11 mouse cellular contexts compared by ENCODE assay signal in the genomic region with DNA sequence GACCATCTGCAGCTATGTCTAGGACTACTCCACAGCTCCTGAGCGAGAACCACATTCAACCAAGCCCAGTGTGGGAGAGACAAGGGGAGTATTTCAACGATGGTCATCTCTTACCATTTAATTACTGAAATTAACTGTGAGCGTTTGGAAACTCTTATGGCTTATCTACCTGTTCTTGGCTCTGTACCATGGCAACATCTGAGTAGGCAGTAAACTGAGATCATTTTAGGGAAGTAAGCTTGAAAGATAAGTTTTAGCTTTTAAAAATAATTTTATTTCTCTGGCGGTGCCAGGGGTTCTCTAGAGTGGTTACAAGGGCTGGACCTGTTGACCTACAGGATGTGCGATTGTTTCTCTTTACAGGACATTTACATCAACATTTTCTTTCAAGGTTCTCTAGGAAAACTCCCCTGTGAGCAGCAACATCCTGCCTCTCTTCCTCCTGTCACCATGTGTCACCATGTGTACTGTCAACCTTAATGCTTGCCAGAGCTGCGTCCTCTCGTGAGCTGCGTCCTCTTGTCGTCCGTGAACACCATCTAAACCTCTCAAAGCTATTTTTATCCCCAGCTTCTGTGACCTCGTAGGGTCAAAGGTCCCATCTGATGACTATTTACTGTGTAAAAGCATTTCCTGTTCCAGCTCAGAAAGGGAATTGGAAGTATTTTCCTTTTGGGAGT. TPM values are rescaled to one million over a fixed set of nuclear protein-coding genes. Genes with fewer than 3 reads are reported as not detected.
DNase-seq lines count a peak whose midpoint lies in the region; ATAC-seq and TF ChIP-seq lines count a peak whose summit lies in the region.
"Had no signal": no experiment of that assay in that cellular context is flagged by ENCODE, and none has a peak within 500 bp of the region (broad histone marks: within the 10 kb centered on the region; RNA-seq: fewer than 3 reads in every experiment).

No protein-coding gene starts in this region.

- no peak for ATAC-seq in lung, embryonic 14.5 days (ENCODE audit: insufficient read depth)
- ATAC-seq: hindbrain, embryonic 16.5 days; midbrain, embryonic 16.5 days had no signal

- DNase-seq in lung, embryonic 14.5 days: peak; percentile 49
- no peak for DNase-seq in lung, postnatal 14 days
- DNase-seq in heart, adult 9 months (ENCODE audit: low spot score in 2 of 2): peak; percentile 48 to 51
- peak; percentile 54 to 58 for DNase-seq in kidney, postnatal 25 days
- DNase-seq in cerebellum, postnatal 36 days: no peak
- DNase-seq in right cerebral cortex, postnatal 4 days: no peak
- DNase-seq in adrenal gland, postnatal 14 days: no peak
- DNase-seq: cerebellum, adult 18-20 months had no signal

- no peak overlapping the region for H3K27ac ChIP-seq in lung, embryonic 14.5 days (ENCODE audit: low read depth)
- H3K27ac ChIP-seq: liver, embryonic 14.5 days had no signal

- no peaks in the 10 kb centered on the region for H3K9me3 ChIP-seq in lung, embryonic 14.5 days (ENCODE audit: low read depth, low read length)

- no peaks in the 10 kb centered on the region for H3K27me3 ChIP-seq in lung, embryonic 14.5 days (ENCODE audit: insufficient read depth, low read length)

- no peak overlapping the region for H3K4me2 ChIP-seq in lung, embryonic 14.5 days

- no peaks in the 10 kb centered on the region for H3K36me3 ChIP-seq in lung, embryonic 14.5 days (ENCODE audit: insufficient read depth)

- H3K4me3 ChIP-seq in lung, embryonic 14.5 days (ENCODE audit: low read depth, low read length): no peak overlapping the region

- TF ChIP-seq CTCF in lung, embryonic 14.5 days (IDR thresholded peaks at IDR 0.05; ENCODE audit: low read depth): no peak

- peaks cover 4% of the 10 kb centered on the region; the same call in 1 of the 2 replicates for H3K4me1 ChIP-seq in lung, embryonic 14.5 days (ENCODE audit: insufficient read depth)

- WGBS in lung, embryonic 14.5 days: 47% methylated on average over 11 of the region's 11 CpGs

- no peak overlapping the region for H3K9ac ChIP-seq in lung, embryonic 14.5 days
- H3K9ac ChIP-seq: liver, embryonic 14.5 days had no signal

RNA-seq across cellular contexts. Expression of a gene that starts 15.5 kb away (rescaled TPM):
- polyA plus RNA-seq in lung, embryonic 14.5 days (2014; fragmentation: Nextera tagmentation; extraction: Ambion mirVana): 2.4 and 3.6 TPM in 2 replicates
- total RNA-seq in adrenal gland, postnatal 14 days (2021): 9.0 and 10.5 TPM in 2 replicates

Comparison
In these comparisons a context has a peak if more than half of its experiments do, and no peak if none do; other contexts are left out.
1. DNase-seq: peak in lung, embryonic 14.5 days (single experiment), heart, adult 9 months (2 of 2) and kidney, postnatal 25 days (2 of 2); none in lung, postnatal 14 days (single experiment), cerebellum, postnatal 36 days (0 of 2), right cerebral cortex, postnatal 4 days (single experiment) and adrenal gland, postnatal 14 days (single experiment).